Mouse (Mus musculus): Measurements from ENCODE around the gene Dnaja2.

Gene Dnaja2

GRCm38 (mm10) chr8:85556986-85557600 lies 1.9 kb upstream of the Dnaja2 start:
- no peak for DNase-seq (ENCODE audit: low spot score in 2 of 2)

DNA sequence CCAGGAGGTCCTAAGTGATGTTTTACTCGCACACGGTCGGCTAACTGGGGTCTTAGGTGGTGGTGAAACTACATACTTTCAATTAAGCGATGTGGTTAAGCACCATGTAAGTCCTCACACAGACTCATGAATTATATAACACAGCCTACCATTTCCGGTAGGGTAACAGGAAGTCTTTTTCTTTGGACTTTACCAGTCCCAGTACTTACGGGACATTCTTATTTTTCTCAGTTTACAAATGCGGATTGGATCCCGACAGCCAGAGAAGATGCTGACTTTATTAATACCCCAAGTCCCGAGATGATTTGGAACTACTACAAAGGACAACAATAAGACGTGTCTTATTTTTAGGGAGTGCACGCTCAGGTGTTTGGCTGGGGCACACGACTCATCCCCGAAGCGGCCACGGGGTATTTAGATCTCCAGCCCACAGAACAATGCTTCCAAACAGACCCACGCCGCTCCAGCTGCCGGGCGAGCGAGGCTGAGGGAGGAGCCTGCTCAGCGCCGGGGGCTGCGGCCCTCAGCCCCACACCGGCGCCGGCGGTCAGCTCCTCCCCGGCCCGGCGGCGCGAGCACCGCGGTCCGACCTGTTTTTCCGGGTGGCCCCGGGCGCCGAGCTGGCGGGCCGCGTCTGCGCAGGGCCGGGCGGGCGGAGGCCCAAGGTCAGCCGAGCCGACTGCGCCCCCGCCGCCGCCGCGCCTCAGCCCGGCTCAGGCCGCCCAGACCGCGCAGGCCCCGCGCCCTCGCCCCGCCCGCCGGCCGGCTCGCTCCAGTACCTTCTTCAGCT lies 558 bp downstream of the Dnaja2 start:
- DNase-seq (ENCODE audit: low spot score in 2 of 2): no peak

GRCm38 (mm10) chr8:85551934-85552333 lies 3.2 kb downstream of the Dnaja2 start:
- DNase-seq (ENCODE audit: low spot score in 2 of 2): no peak

- DNase-seq (ENCODE audit: low spot score in 2 of 2): no peak
Observed at GRCm38 (mm10) chr8:85536332-85536731, 18.8 kb downstream of the Dnaja2 start.

GRCm38 (mm10) chr8:85534163-85534562 lies 21.0 kb downstream of the Dnaja2 start:
- no peak for DNase-seq (ENCODE audit: low spot score in 2 of 2)

DNA sequence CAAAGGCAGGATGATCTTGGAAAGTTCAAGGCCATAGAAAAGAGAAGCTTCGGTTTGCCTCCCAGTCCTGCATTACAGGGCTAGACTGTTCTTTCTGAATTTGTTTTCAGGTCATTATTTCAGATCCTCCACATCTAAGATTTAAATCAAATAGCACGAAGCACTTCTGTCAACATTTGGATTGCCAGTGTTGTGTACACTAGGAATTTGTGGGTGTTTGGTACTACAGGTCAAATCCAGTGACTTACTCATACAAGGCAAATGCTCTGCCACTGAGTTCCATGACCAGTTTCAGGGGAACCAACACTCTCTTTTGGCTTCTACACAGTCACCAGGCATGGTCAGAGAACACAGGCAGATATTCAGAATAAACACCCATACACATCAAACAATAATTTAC lies 21.7 kb downstream of the Dnaja2 start:
- no peak for DNase-seq (ENCODE audit: low spot score in 2 of 2)

- no peak for DNase-seq (ENCODE audit: low spot score in 2 of 2)
Observed at GRCm38 (mm10) chr8:85532843-85533242, 22.3 kb downstream of the Dnaja2 start.

DNA sequence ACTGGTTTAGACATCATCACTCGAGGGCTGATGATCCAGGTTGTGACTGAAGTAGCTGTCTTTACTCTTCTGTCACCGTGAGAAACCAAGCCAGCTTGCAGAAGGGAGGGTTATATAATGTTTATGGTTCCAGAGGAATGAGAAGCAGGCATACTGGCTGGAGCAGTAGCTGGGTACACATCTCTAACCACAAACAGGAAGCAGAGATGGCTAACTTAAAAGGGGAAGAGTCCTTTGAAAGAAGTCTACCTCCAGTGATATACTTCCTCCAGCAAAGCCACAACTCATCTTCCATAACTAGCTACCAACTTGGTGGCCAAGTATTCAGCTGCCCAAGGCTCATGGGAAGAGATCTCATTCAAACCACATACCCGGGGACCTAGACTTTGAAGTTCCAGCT lies 23.7 kb downstream of the Dnaja2 start:
- no peak for DNase-seq (ENCODE audit: low spot score in 2 of 2)

- no peak for DNase-seq (ENCODE audit: low spot score in 2 of 2)
Observed at GRCm38 (mm10) chr8:85530717-85531116, 24.4 kb downstream of the Dnaja2 start.

DNA sequence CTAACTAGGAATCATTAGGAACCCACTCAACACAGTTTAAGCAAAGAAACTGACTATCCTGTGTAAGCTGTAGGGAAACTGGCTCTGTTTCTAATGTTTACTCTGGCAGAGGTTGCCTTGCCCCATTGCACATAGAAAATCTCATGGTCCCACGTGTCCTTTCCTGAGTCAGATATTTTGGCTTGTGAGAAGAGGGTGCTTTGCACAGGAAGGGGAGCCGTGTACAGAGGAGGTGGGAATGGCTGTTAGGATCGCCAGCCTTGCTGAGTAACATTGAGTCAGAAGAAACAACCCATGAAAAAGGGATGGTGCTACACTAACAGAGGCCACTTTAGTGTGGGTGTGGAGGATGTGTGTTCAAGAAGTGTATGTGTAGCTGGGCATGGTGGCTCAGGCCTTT lies 26.2 kb downstream of the Dnaja2 start:
- DNase-seq (ENCODE audit: low spot score in 2 of 2): no peak

- DNase-seq (ENCODE audit: low spot score in 2 of 2): peak in 1 of 2 experiments; percentile 59
Observed at GRCm38 (mm10) chr8:85526105-85526504, 29.0 kb downstream of the Dnaja2 start.

DNA sequence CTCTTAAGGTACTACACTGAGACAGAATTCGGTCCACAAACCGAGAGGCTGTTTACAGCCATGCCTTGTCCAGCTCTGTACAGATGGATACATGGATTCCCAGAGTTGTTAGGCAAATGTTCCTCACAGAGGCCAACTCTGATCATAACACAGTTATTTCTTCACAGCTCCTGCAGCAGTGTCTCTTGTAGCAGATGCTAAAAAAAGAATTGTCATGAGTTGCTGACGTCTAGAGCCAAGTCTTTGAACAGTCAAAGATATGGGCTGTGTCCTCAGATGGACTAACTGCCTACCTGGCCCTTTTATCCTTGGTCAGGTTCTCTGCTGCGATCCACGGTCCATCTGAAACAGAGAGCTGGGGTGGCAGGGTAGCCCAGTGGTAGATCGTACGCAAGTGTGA lies 31.1 kb downstream of the Dnaja2 start:
- DNase-seq (ENCODE audit: low spot score in 2 of 2): no peak

GRCm38 (mm10) chr8:85521332-85521731 lies 33.8 kb downstream of the Dnaja2 start:
- no peak for DNase-seq (ENCODE audit: low spot score in 2 of 2)

DNA sequence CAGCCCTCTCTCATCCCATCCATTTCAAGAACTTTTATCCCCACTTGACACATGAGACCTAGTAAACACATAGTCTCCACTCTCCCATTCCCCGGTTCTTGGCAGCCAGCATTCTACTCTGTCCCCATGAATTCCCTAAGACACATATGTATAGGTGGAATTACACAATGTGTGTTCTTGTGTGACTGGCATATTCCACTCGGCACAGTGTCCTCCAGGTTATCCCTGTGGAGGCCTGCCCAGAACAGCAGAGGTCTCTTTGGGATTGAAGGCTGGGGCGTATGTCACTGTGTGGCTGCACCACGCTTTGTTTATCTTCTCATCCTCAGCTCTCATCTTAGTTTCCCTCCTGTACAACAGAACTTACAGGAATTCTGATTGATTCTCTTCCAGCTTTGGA lies 34.6 kb downstream of the Dnaja2 start:
- no peak for DNase-seq (ENCODE audit: low spot score in 2 of 2)

DNA sequence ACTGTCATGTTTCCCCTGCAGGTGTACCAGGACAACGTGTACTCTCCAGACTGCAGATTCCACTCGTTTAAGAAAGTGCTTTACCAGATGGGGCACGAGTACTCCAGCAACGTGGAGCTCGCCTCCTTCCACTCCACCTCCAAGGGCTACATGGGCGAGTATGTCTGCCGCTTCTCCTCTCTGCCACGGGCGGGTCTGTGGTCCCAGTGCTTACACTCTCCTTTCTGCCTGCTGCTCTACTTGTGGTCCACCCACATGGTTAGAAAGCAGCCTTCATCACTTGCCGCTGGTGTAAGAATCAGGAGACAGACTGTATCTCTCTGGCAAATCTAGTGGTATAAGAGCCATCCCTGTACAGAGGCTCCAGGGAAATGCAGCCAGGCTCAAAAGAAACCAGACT lies 37.2 kb downstream of the Dnaja2 start:
- no peak for DNase-seq (ENCODE audit: low spot score in 2 of 2)

GRCm38 (mm10) chr8:85517336-85517735 lies 37.8 kb downstream of the Dnaja2 start:
- no peak for DNase-seq (ENCODE audit: low spot score in 2 of 2)

DNA sequence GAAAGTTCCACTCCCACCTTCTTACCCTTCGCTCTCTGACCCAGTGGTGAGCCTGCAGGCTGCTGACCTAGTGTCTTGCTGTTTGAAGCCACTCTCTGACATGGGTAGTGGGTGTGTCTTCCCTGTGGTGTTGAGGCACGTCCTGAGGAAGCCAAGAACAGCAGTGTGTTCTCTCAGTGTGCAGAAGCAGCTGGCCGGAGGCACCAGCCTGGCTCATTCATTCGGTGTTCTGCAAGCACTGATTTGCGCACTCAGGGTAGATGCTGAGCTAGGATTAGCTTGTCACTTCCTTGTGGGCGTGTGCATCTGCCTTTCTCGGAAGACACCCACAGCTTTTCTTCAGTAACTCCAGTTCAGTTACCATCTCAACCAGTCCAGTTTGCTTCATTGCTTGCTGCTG lies 39.8 kb downstream of the Dnaja2 start:
- no peak for DNase-seq (ENCODE audit: low spot score in 2 of 2)

- DNase-seq (ENCODE audit: low spot score in 2 of 2): no peak
Observed at GRCm38 (mm10) chr8:85513283-85513682, 41.9 kb downstream of the Dnaja2 start.

- DNase-seq (ENCODE audit: low spot score in 2 of 2): no peak
Observed at GRCm38 (mm10) chr8:85512234-85512633, 42.9 kb downstream of the Dnaja2 start.

DNA sequence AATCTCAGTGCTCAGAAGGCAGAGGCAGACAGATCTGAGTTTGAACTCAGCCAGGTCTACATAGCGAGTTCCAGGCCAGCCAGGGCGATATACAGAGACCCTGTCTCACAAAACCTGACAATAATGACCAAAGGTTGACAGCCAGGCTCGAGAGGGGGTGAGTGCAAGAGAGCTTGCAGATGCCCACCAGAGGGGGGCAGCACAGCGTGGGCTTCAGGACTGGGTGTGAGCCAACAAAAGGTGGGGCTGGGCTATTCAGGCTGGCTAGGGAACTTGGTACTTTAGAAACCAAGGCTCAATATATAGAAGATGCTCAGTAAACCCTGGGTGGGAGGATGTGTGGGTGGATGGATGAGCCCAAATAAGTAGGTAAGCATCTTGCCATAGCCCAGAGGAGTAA lies 46.5 kb downstream of the Dnaja2 start:
- DNase-seq (ENCODE audit: low spot score in 2 of 2): no peak

DNA sequence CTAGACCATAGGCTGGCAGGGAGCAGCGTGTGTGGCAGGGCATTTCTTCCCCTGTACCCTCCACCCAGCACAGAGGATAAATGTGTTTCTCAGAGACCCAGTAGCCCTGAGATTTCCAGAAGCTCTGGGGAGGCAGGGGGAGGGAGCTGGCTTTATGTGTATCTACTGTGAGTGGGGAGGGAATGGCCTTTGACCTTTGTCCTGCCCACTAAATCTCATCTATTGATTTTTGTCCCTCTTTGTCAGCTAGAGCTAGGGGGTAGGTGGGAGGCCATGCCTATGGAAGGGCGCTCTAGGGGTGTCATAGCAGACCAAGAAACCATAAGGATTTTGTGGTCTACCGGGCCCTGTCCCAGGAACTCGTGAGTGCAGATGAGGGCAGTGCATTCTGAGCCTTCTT lies 48.5 kb downstream of the Dnaja2 start:
- no peak for DNase-seq (ENCODE audit: low spot score in 2 of 2)

- no peak for DNase-seq (ENCODE audit: low spot score in 2 of 2)
Observed at GRCm38 (mm10) chr8:85504704-85505103, 50.4 kb downstream of the Dnaja2 start.

GRCm38 (mm10) chr8:85503065-85503464 lies 52.1 kb downstream of the Dnaja2 start:
- no peak for DNase-seq (ENCODE audit: low spot score in 2 of 2)

- DNase-seq (ENCODE audit: low spot score in 2 of 2): no peak
Observed at GRCm38 (mm10) chr8:85502381-85502780, 52.8 kb downstream of the Dnaja2 start.

All from cerebellum, postnatal 4 days (tissue).